Mouse (Mus musculus): Measurements from ENCODE around the gene Hscb. TPM values are rescaled to one million over a fixed set of nuclear protein-coding genes. Genes with fewer than 3 reads are reported as not detected.

Hscb gene
- polyA plus RNA-seq, 1 experiment, result 22.4 TPM

GRCm38 (mm10) chr5:110797696-110798095, 41.9 kb downstream of the Hscb start:
- Histone ChIP-seq H3K4me1 (ENCODE audit: control insufficient read depth) (peaks cover 43% of the 10 kb centered on the region), H3K27me3 (ENCODE audit: control insufficient read depth) (no peaks in the 10 kb centered on the region), H3K36me3 (ENCODE audit: control insufficient read depth) (peaks cover 100% of the 10 kb centered on the region), H3K9me3 (ENCODE audit: control insufficient read depth, low read length) (no peaks in the 10 kb centered on the region), H3K4me3 (replicated peaks) (no peak overlapping the region)
- no peak for TF ChIP-seq GATA1 (IDR thresholded peaks at IDR 0.05; ENCODE audit: low read length)

- TF ChIP-seq TAL1 (IDR thresholded peaks at IDR 0.05; ENCODE audit: low read length) (no peak), GATA1 (IDR thresholded peaks at IDR 0.05; ENCODE audit: low read length) (no peak)
- no peaks in the 10 kb centered on the region for H3K9me3 ChIP-seq (ENCODE audit: control insufficient read depth, low read length)
- H3K4me1 ChIP-seq (ENCODE audit: control insufficient read depth), result peaks cover 13% of the 10 kb centered on the region
- H3K4me3 ChIP-seq (replicated peaks), result no peak overlapping the region
- H3K36me3 ChIP-seq (ENCODE audit: control insufficient read depth), result peaks cover 100% of the 10 kb centered on the region
- H3K27me3 ChIP-seq (ENCODE audit: control insufficient read depth), result no peaks in the 10 kb centered on the region
Measured at GRCm38 (mm10) chr5:110794363-110794762, 45.2 kb downstream of the Hscb start.

- Histone ChIP-seq H3K36me3 (ENCODE audit: control insufficient read depth) (peaks cover 98% of the 10 kb centered on the region), H3K4me3 (replicated peaks) (no peak overlapping the region), H3K4me1 (ENCODE audit: control insufficient read depth) (peaks cover 12% of the 10 kb centered on the region), H3K27me3 (ENCODE audit: control insufficient read depth) (no peaks in the 10 kb centered on the region), H3K9me3 (ENCODE audit: control insufficient read depth, low read length) (no peaks in the 10 kb centered on the region)
- TF ChIP-seq GATA1 (IDR thresholded peaks at IDR 0.05; ENCODE audit: low read length) (no peak), TAL1 (IDR thresholded peaks at IDR 0.05; ENCODE audit: low read length) (no peak)
Measured at GRCm38 (mm10) chr5:110788684-110789083, 50.9 kb downstream of the Hscb start.

DNA sequence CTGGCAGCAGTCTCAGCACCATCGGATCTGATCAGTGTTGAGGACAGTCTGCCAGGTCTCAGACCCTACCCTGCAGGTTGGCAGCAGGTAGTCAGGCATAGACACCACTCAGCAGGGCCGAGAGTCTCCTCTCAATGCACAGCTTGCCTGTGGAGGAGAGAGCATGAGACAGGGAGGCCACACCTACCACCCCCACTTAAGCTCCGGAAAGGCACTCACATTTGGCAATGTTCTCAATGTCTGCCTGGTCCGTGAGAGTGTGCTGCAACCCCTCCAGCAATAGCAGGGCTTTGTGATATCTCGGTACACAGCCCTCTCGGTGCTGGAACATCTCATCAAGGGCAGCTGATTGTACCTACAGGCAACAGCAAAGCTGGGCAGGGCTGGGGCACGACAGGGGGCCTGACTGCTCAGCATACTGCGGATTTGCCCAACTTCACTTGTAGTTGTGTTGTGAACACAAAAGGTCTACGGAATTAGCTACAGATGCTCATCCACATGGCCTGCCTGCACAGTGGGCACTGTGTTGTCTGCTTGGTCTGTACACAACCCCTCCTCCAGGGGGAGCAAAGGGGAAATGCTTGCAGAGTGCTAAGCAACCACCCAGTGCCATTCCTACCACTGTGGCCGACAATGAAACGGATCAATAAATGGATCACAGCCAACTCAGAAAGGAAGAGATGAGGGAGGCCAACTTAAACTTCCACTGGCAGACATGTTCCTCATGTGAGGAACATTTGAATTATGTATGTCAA, 53.3 kb downstream of the Hscb start:
- Histone ChIP-seq H3K9me3 (ENCODE audit: control insufficient read depth, low read length) (no peaks in the 10 kb centered on the region), H3K27me3 (ENCODE audit: control insufficient read depth) (no peaks in the 10 kb centered on the region), H3K4me1 (ENCODE audit: control insufficient read depth) (peaks cover 34% of the 10 kb centered on the region), H3K4me3 (replicated peaks) (no peak overlapping the region), H3K36me3 (ENCODE audit: control insufficient read depth) (peaks cover 77% of the 10 kb centered on the region)
- TF ChIP-seq TAL1 (IDR thresholded peaks at IDR 0.05; ENCODE audit: low read length) (no peak), GATA1 (IDR thresholded peaks at IDR 0.05; ENCODE audit: low read length) (no peak)

DNA sequence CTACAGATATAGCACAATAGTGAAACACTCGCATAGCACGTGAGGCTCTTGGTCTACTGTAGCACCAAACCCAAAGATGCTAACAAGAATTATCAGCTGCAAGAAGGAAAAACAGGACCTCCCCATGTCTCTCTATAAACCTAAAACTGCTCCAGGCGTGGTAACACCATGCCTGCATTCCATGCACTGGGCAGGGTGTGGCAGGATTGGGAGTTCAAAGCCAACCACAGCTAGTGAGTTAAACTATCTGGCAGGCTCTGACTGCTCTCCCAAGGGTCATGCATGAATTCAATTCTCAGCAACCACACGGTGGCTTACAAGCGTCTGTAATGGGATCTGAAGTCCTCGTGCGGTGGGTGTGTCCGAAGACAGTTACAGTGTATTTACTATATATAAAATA, 56.4 kb downstream of the Hscb start:
- H3K4me1 ChIP-seq (ENCODE audit: control insufficient read depth), result peaks cover 65% of the 10 kb centered on the region
- peaks cover 54% of the 10 kb centered on the region for H3K36me3 ChIP-seq (ENCODE audit: control insufficient read depth)

GRCm38 (mm10) chr5:110781529-110782238, 57.9 kb downstream of the Hscb start:
- peaks cover 54% of the 10 kb centered on the region for H3K36me3 ChIP-seq (ENCODE audit: control insufficient read depth)
- H3K4me3 ChIP-seq (replicated peaks), result peak overlapping the region; percentile 67
- H3K4me1 ChIP-seq (ENCODE audit: control insufficient read depth), result peaks cover 70% of the 10 kb centered on the region

More for the DNA sequence above, 56.4 kb downstream of the Hscb start:
- no peaks in the 10 kb centered on the region for H3K9me3 ChIP-seq (ENCODE audit: control insufficient read depth, low read length)
- TF ChIP-seq TAL1 (IDR thresholded peaks at IDR 0.05; ENCODE audit: low read length), result no peak
- no peak for TF ChIP-seq GATA1 (IDR thresholded peaks at IDR 0.05; ENCODE audit: low read length)
- no peaks in the 10 kb centered on the region for H3K27me3 ChIP-seq (ENCODE audit: control insufficient read depth)
- no peak overlapping the region for H3K4me3 ChIP-seq (replicated peaks)

GRCm38 (mm10) chr5:110780761-110781528, 58.6 kb downstream of the Hscb start:
- TF ChIP-seq GATA1 (IDR thresholded peaks at IDR 0.05; ENCODE audit: low read length) (no peak), TAL1 (IDR thresholded peaks at IDR 0.05; ENCODE audit: low read length) (no peak)
- Histone ChIP-seq H3K27me3 (ENCODE audit: control insufficient read depth) (no peaks in the 10 kb centered on the region), H3K36me3 (ENCODE audit: control insufficient read depth) (peaks cover 54% of the 10 kb centered on the region), H3K9me3 (ENCODE audit: control insufficient read depth, low read length) (no peaks in the 10 kb centered on the region), H3K4me1 (ENCODE audit: control insufficient read depth) (peaks cover 68% of the 10 kb centered on the region), H3K4me3 (replicated peaks) (peak overlapping the region; percentile 67)

More at GRCm38 (mm10) chr5:110781529-110782238, 57.9 kb downstream of the Hscb start:
- H3K27me3 ChIP-seq (ENCODE audit: control insufficient read depth), result no peaks in the 10 kb centered on the region
- no peak for TF ChIP-seq GATA1 (IDR thresholded peaks at IDR 0.05; ENCODE audit: low read length)
- TF ChIP-seq TAL1 (IDR thresholded peaks at IDR 0.05; ENCODE audit: low read length), result no peak; the same call in 2 of the 3 replicates
- no peaks in the 10 kb centered on the region for H3K9me3 ChIP-seq (ENCODE audit: control insufficient read depth, low read length)

GRCm38 (mm10) chr5:110779998-110780760, 59.4 kb downstream of the Hscb start, which contains the start of gene Pus1:
Pus1 (minus strand) TSS chr5:110780659.
- no peaks in the 10 kb centered on the region for H3K9me3 ChIP-seq (ENCODE audit: control insufficient read depth, low read length)
- H3K4me3 ChIP-seq (replicated peaks), result peak within 1 kb of the TSS; percentile 67
- TF ChIP-seq GATA1 (IDR thresholded peaks at IDR 0.05; ENCODE audit: low read length), result no peak
- no peak for TF ChIP-seq TAL1 (IDR thresholded peaks at IDR 0.05; ENCODE audit: low read length)
- H3K36me3 ChIP-seq (ENCODE audit: control insufficient read depth), result peaks cover 55% of the 10 kb centered on the region
- H3K27me3 ChIP-seq (ENCODE audit: control insufficient read depth), result no peaks in the 10 kb centered on the region
- H3K4me1 ChIP-seq (ENCODE audit: control insufficient read depth), result peaks cover 71% of the 10 kb centered on the region
